Comparison of ENCODE assay signal across 8 mouse cellular contexts in the genomic region with DNA sequence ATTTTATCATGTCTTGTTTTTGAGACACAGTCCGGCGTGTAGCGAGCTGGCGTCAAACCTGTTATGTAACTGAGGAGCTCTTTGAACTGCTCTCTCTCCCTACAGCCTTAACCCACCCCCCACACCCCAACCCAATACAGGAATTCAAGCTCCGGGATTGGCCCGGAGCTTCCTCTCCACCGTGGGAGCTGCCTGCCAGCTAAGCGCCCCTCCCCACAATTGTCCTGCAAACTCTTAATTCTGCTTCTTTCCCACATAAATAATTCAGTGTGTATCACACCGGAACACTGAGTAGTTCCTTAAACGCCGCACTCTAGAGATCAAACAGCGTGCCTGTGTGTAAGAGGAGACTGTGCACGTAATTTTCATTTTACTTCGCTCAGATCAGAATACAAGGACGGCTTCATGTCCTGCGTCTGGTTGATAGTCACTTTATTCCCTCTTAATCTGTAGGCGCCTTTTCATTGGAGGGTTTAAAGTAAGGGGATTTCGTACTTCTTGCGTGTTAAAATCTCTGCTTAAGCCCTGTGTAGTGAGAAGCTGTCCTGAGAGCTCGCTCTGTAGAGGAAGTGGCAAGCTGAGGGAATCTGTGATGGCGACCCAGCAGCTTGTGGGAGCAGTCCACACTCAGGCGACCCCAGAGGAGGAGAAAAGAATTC.
DNase-seq lines count a peak whose midpoint lies in the region; ATAC-seq lines count a peak whose summit lies in the region.

No protein-coding gene starts in this region.

- peak overlapping the region; percentile 69 for H3K4me2 ChIP-seq in heart, embryonic 13.5 days
- peak overlapping the region; percentile 83 for H3K4me2 ChIP-seq in kidney, embryonic 16.5 days (replicated peaks; ENCODE audit: low read depth, low read length)
- peak overlapping the region; percentile 61 for H3K4me2 ChIP-seq in liver, embryonic 16.5 days (ENCODE audit: low read depth, low read length)
- H3K4me2 ChIP-seq in neural tube, embryonic 13.5 days: peak overlapping the region; percentile 70

- no peak for ATAC-seq in heart, embryonic 13.5 days (ENCODE audit: extremely low read depth, insufficient number of reproducible peaks, low FRiP score, low TSS enrichment)
- ATAC-seq in kidney, embryonic 16.5 days (ENCODE audit: low FRiP score, low TSS enrichment): peak; percentile 89
- peak; percentile 35; the same call in 1 of the 2 replicates for ATAC-seq in liver, embryonic 16.5 days (ENCODE audit: low read depth)
- ATAC-seq in neural tube, embryonic 13.5 days (ENCODE audit: low read depth): peak; percentile 95

- H3K27ac ChIP-seq in heart, embryonic 13.5 days (replicated peaks): peak overlapping the region; percentile 86
- peak overlapping the region; percentile 76 for H3K27ac ChIP-seq in kidney, embryonic 16.5 days (ENCODE audit: low read length)
- no peak overlapping the region for H3K27ac ChIP-seq in liver, embryonic 16.5 days (ENCODE audit: low read length)
- peak overlapping the region; percentile 91 for H3K27ac ChIP-seq in neural tube, embryonic 13.5 days (replicated peaks)

- peak overlapping the region; percentile 61 for H3K4me3 ChIP-seq in heart, embryonic 13.5 days
- H3K4me3 ChIP-seq in kidney, embryonic 16.5 days (ENCODE audit: low read length): peak overlapping the region; percentile 47
- peak overlapping the region; percentile 52 for H3K4me3 ChIP-seq in liver, embryonic 16.5 days (ENCODE audit: low read depth, low read length)
- H3K4me3 ChIP-seq in neural tube, embryonic 13.5 days: peak overlapping the region; percentile 39

- H3K27me3 ChIP-seq in heart, embryonic 13.5 days (replicated peaks): no peaks in the 10 kb centered on the region
- H3K27me3 ChIP-seq in kidney, embryonic 16.5 days (ENCODE audit: insufficient read depth, low read length): no peaks in the 10 kb centered on the region
- no peaks in the 10 kb centered on the region for H3K27me3 ChIP-seq in liver, embryonic 16.5 days (ENCODE audit: control insufficient read depth, insufficient read depth, low read depth, low read length)
- H3K27me3 ChIP-seq in neural tube, embryonic 13.5 days: no peaks in the 10 kb centered on the region

- peak; percentile 53 for DNase-seq in adrenal gland, adult 2 months
- no peak for DNase-seq in adrenal gland, postnatal 4 days (ENCODE audit: low spot score in 2 of 2)
- DNase-seq in embryo, embryonic 11 days: peak; percentile 82
- DNase-seq in MN1 (ENCODE audit: low spot score): no peak

- peaks cover 40% of the 10 kb centered on the region for H3K4me1 ChIP-seq in heart, embryonic 13.5 days
- peaks cover 24% of the 10 kb centered on the region for H3K4me1 ChIP-seq in kidney, embryonic 16.5 days (ENCODE audit: insufficient read depth, low read length)
- no peaks in the 10 kb centered on the region for H3K4me1 ChIP-seq in liver, embryonic 16.5 days (ENCODE audit: control insufficient read depth, low read depth, low read length)
- H3K4me1 ChIP-seq in neural tube, embryonic 13.5 days (replicated peaks): peaks cover 69% of the 10 kb centered on the region

- WGBS in heart, embryonic 13.5 days: 2% methylated on average over 22 of the region's 22 CpGs
- under 1% methylated on average over 22 of the region's 22 CpGs for WGBS in kidney, embryonic 16.5 days
- WGBS in liver, embryonic 16.5 days (ENCODE audit: insufficient replicate concordance): under 1% methylated on average over 22 of the region's 22 CpGs
- whole genome bisulfite sequencing in neural tube, embryonic 13.5 days: 1% methylated on average over 22 of the region's 22 CpGs

- H3K9ac ChIP-seq in heart, embryonic 13.5 days: peak overlapping the region; percentile 80
- peak overlapping the region; percentile 55 for H3K9ac ChIP-seq in kidney, embryonic 16.5 days (replicated peaks; ENCODE audit: low read length)
- 0 out of 2 replicates have a peak overlapping the region, but pooled peaks have one; percentile 12 for H3K9ac ChIP-seq in liver, embryonic 16.5 days (ENCODE audit: low read depth, low read length)
- H3K9ac ChIP-seq in neural tube, embryonic 13.5 days: peak overlapping the region; percentile 62

- no peaks in the 10 kb centered on the region for H3K36me3 ChIP-seq in heart, embryonic 13.5 days
- H3K36me3 ChIP-seq in kidney, embryonic 16.5 days (ENCODE audit: insufficient read depth, low read length): no peaks in the 10 kb centered on the region
- H3K36me3 ChIP-seq in liver, embryonic 16.5 days (ENCODE audit: control insufficient read depth, insufficient read depth): no peaks in the 10 kb centered on the region
- H3K36me3 ChIP-seq in neural tube, embryonic 13.5 days: no peaks in the 10 kb centered on the region

- no peaks in the 10 kb centered on the region for H3K9me3 ChIP-seq in heart, embryonic 13.5 days
- no peaks in the 10 kb centered on the region for H3K9me3 ChIP-seq in kidney, embryonic 16.5 days (ENCODE audit: low read length)
- no peaks in the 10 kb centered on the region for H3K9me3 ChIP-seq in liver, embryonic 16.5 days (replicated peaks; ENCODE audit: control insufficient read depth, low read length)
- H3K9me3 ChIP-seq in neural tube, embryonic 13.5 days: no peaks in the 10 kb centered on the region

Comparison
In these comparisons a context has a peak if more than half of its experiments do, and no peak if none do; other contexts are left out.
1. DNase-seq: peak in adrenal gland, adult 2 months (single experiment) and embryo, embryonic 11 days (single experiment); none in adrenal gland, postnatal 4 days (0 of 2) and MN1 (single experiment).
2. H3K9ac ChIP-seq: peak in every context shown above with its lines; median percentile 80 in heart, embryonic 13.5 days; 62 in neural tube, embryonic 13.5 days; 55 in kidney, embryonic 16.5 days; 12 in liver, embryonic 16.5 days.
3. Peak in every context shown above with its lines, with median percentiles within 50 percentile points of each other: H3K4me2 ChIP-seq and H3K4me3 ChIP-seq.